Mouse (Mus musculus) embryonic fibroblast, embryonic 13.5 days (primary cell): ENCODE results near the gene Usp18. TPM values are rescaled to one million over a fixed set of nuclear protein-coding genes. Genes with fewer than 3 reads are reported as not detected.

ENCODE experiments used
- H3K27ac ChIP-seq: 2 replicates; pipeline ENCODE4 v1.5.1; 2012; ENCODE audit warnings: low read length, control low read depth, inconsistent platforms; ENCODE audit not compliant: insufficient read depth
- H3K4me1 ChIP-seq: 2 replicates; pipeline ENCODE4 v1.6.1; 2011; ENCODE audit warnings: low read length; ENCODE audit not compliant: control insufficient read depth, insufficient read depth
- H3K4me3 ChIP-seq: 2 replicates; pipeline ENCODE4 v1.5.1; 2011; ENCODE audit warnings: mild to moderate bottlenecking, control low read depth, low read length; ENCODE audit not compliant: insufficient read depth
- CTCF ChIP-seq: IDR thresholded peaks from 2 replicates; pipeline ENCODE4 v1.5.1; 2011; ENCODE audit warnings: mild to moderate bottlenecking, control low read depth, low read length, moderate library complexity, borderline replicate concordance; ENCODE audit not compliant: insufficient read depth
- POLR2A ChIP-seq: IDR thresholded peaks from 2 replicates; pipeline ENCODE4 v1.6.1; 2011; ENCODE audit warnings: low read depth, mild to moderate bottlenecking, control low read depth, low read length, moderate library complexity
- polyA plus RNA-seq: library from polyadenylated mRNA; stranded (reverse); fragments of >200 nt; gene quantifications from 2 replicates; pipeline ENCODE4 v1.2.4, GENCODE M21; 2011; ENCODE audit warnings: low read depth; ENCODE audit not compliant: missing spikeins, insufficient read length

Usp18 gene
- polyA plus RNA-seq, 1 experiment: 9.1 TPM

DNA sequence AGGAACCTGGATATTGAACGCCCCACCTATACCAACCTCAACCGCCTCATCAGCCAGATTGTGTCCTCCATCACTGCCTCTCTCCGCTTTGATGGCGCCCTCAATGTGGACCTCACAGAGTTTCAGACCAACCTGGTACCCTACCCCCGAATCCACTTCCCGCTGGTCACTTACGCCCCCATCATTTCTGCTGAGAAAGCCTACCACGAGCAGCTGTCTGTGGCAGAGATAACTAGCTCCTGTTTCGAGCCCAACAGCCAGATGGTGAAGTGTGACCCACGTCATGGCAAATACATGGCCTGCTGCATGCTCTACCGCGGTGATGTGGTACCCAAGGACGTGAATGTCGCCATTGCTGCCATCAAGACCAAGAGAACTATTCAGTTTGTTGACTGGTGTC, 22.7 kb upstream of the Usp18 start:
- no peak for TF ChIP-seq CTCF
- TF ChIP-seq POLR2A: no peak
- no peaks in the 10 kb centered on the region for H3K4me1 ChIP-seq
- no peak overlapping the region for H3K27ac ChIP-seq
- H3K4me3 ChIP-seq: no peak overlapping the region

DNA sequence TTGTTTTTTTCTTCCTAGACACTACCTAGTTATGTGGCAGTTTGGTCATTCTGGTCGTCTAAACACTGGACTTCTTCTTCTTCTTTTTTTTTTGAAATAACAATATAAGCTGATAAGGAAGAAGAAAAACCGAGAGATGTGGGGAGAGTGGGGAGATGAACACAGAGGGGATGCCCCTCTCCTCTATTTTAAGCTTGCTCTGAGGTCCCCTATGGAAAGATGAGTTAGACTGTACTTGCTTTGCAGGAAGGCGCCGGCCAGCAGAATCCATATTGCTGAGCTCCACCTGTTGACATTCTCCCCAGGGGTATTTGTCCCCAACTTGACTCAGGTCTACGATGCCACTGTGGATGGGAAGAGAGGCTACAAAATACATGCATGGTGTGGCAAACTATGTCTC, 21.6 kb upstream of the Usp18 start:
- no peak for TF ChIP-seq CTCF
- TF ChIP-seq POLR2A: no peak
- Histone ChIP-seq H3K27ac (no peak overlapping the region), H3K4me3 (no peak overlapping the region), H3K4me1 (no peaks in the 10 kb centered on the region)

DNA sequence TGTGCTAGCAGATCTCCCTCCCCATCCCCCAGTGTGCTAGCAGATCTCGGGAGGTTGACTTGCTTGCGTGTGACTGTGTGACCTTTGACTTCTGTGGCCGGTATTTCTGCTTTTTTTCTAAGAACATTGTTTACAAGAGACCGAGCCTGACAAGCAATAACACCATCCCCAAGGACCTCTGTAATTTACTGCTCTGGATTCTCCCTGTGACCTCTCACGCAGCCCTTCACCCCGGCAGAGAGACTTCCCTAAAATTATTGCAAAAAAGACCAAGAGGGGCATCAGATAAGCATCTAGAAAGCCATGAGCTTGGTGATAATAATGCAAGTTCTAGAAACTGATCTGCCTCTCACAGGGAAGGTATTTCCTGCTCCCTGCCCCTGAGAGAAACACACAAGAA, 20.7 kb upstream of the Usp18 start:
- no peak for TF ChIP-seq CTCF
- TF ChIP-seq POLR2A: no peak
- no peak overlapping the region for H3K27ac ChIP-seq

DNA sequence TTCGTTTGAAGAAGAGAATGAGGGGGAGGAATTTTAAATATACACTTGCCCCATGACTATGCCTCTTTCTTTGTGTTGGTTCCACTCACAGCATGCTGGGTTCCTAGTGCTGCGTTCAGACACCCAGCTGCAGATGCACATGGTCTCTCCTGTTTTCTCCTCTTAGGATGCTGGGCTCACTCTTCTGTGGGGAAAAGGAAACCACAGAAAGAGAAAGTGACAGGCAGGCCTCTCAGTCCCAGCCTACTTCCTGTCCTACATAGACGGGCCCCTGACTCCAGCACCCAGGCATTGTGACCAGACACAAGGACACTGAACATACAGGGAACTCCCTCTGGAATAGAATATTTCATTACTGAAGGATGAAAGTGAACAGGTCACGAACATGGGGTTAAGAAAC, 19.7 kb upstream of the Usp18 start:
- TF ChIP-seq POLR2A (no peak), CTCF (no peak)
- H3K4me3 ChIP-seq: no peak overlapping the region
- no peaks in the 10 kb centered on the region for H3K4me1 ChIP-seq
- no peak overlapping the region for H3K27ac ChIP-seq

More for the DNA sequence above, 20.7 kb upstream of the Usp18 start:
- Histone ChIP-seq H3K4me3 (no peak overlapping the region), H3K4me1 (no peaks in the 10 kb centered on the region)

DNA sequence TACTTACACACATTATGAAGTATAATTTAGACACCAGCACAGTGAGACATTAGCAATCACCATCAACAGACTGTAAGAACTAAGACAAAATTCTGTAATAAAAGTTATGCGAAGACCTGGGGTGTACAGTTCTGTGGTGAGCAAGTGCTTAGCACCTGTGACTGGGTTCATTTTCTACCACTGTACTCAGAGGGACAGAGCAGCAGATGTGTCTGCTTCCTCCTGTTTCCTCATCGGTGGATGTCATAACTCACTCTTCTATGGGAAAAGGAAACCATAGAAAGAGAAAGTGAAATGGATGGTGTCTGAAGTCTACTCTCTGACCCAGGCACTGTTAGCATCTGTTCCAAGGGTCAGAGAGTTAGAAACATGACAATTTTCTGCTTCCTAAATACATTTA, 19.0 kb upstream of the Usp18 start:
- no peak overlapping the region for H3K27ac ChIP-seq

DNA sequence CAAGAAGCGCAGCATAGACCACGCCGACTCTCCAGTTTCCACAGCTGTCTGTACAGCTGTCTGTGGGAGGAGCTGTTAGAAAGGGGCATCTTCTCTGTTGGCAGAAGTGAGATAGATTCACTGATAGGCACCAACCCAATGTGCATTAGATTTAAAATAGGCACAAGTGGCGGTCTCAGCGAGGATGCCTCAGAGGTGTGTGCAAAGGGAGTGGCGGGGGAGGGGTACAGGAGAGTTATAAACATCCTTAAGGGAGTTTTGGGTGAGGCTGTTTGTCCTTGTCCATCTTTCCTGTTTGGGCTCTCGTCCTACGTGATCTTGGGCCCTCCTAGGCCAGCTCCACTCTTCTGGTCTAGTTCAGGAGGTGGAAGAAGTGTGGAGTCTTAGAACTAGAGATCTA, 17.3 kb upstream of the Usp18 start:
- no peak overlapping the region for H3K4me3 ChIP-seq
- no peaks in the 10 kb centered on the region for H3K4me1 ChIP-seq
- no peak overlapping the region for H3K27ac ChIP-seq
- TF ChIP-seq POLR2A: no peak
- no peak for TF ChIP-seq CTCF

More for the DNA sequence above, 19.0 kb upstream of the Usp18 start:
- Histone ChIP-seq H3K4me1 (no peaks in the 10 kb centered on the region), H3K4me3 (no peak overlapping the region)
- TF ChIP-seq POLR2A: no peak
- no peak for TF ChIP-seq CTCF

DNA sequence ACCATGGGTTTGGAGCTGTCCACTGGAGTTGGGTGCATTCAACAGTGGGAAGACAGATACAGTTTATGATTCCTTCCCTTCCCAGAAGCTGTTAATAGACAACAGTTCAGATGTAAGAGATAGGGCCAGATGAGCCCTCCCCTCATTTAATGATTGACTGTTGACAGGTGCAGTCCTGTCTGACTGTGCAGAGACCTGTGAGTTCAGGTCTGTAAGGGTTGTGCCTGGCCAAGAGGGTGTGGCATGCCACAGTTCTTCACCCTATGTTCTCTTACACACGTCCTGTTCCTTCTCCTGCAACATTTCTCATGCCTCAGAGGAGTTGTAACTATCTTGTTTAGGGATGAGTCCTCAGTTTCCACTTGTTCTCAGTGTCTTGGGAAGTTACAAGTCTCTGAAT, 13.1 kb upstream of the Usp18 start:
- H3K27ac ChIP-seq: no peak overlapping the region

DNA sequence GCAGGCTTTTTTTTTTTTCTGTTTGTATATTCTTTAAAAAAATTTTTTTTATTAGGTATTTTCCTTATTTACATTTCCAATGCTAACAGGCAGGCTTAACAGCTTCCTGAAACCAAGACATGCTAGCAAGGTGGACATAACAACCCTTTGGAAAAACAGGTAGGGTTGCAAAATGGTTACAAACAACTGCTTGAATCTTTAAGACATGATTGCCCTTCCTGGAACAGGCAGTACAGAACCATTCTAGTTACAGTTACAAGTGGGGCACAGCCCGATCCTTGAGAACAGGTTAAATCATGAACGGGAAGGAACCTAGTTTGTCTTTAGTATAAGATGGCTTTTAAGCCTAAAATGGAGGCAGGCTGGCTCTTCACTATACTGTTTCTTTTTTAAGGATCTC, 9.3 kb upstream of the Usp18 start:
- H3K4me3 ChIP-seq: no peak overlapping the region
- no peaks in the 10 kb centered on the region for H3K4me1 ChIP-seq
- no peak for TF ChIP-seq POLR2A
- TF ChIP-seq CTCF: no peak
- H3K27ac ChIP-seq: no peak overlapping the region

More for the DNA sequence above, 13.1 kb upstream of the Usp18 start:
- TF ChIP-seq POLR2A: no peak
- TF ChIP-seq CTCF: no peak
- Histone ChIP-seq H3K4me1 (no peaks in the 10 kb centered on the region), H3K4me3 (no peak overlapping the region)

DNA sequence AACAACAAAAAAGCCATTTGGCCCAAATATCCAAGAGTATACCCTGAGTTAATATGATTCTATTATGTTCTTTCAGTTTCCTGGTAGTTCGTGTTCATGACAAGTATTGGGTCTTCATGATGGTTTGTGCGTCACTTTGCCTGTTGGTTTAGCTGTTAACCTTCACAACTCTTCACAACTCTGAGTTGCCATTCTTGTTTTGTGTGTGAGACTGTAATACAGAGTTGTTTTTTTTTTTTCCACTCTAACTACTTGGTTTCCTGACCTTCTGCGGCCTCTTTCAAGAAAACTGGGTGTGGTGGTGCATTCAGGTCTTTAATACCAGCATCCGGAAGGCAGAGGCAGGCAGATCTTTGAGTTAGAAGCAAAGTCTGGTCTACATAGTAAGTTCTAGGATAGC, 7.5 kb upstream of the Usp18 start:
- H3K27ac ChIP-seq: no peak overlapping the region
- TF ChIP-seq POLR2A (no peak), CTCF (no peak)
- H3K4me1 ChIP-seq: no peaks in the 10 kb centered on the region
- H3K4me3 ChIP-seq: no peak overlapping the region

DNA sequence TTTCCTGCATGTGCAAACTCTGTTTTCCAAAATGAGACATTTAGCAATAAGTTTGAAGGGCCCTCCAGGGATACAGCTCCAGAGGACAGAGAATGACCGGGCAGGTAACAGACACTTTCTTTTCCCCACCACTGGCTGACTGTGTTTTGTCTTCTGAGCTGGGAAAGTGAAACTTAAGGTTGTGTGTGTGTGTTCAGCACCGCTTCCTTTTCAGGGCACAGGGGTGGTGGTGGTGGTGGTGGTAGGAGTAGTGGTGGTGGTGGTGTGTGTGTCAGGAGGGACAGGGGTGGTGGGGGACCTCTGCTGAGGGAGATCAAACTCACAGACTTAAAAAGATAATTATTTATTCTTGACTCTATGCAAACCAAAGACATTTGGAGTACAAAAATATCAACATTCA, 3.9 kb upstream of the Usp18 start:
- H3K4me3 ChIP-seq: no peak overlapping the region
- no peak overlapping the region for H3K27ac ChIP-seq
- TF ChIP-seq POLR2A: no peak
- no peak for TF ChIP-seq CTCF
- H3K4me1 ChIP-seq: no peaks in the 10 kb centered on the region

DNA sequence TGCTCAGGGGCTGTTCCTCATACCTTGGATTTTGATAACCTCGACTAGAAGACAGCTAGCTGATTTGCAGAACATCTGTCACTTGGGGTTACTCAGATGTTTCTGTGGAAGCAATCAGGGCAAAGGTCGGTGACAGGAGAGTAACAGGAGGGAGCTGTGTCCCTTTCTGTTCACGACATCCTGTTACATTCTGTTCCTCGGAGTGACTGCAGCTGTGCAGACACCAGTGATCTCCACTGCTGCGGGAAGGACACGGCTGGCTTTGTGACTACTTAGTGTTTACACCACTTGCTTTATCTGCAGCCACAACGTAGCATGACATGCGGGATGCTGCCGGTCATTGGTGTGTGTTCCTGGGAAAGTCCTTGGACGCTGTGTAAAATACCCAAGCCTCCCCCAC, 2.5 kb upstream of the Usp18 start:
- no peak for TF ChIP-seq CTCF
- no peak for TF ChIP-seq POLR2A
- H3K27ac ChIP-seq: no peak overlapping the region
- no peaks in the 10 kb centered on the region for H3K4me1 ChIP-seq
- H3K4me3 ChIP-seq: no peak overlapping the region
